Mouse (Mus musculus) CH12.LX (cell line): ENCODE data around the gene Cd164l2. TPM values are rescaled to one million over a fixed set of nuclear protein-coding genes. Genes with fewer than 3 reads are reported as not detected.

ENCODE experiments used
- DNase-seq: peaks from one replicate; pipeline ENCODE4 v3.0.0-alpha.2; 2013; ENCODE audit errors: extremely low read depth
- H3K27ac ChIP-seq: 2 replicates; pipeline ENCODE4 v1.5.1; 2012; ENCODE audit warnings: low read depth, mild to moderate bottlenecking, control low read depth, moderate library complexity; ENCODE audit not compliant: insufficient read depth
- H3K27me3 ChIP-seq: replicated peaks from 2 replicates; pipeline ENCODE3; 2012; ENCODE audit warnings: inconsistent platforms
- H3K36me3 ChIP-seq, 2 experiments: replicated peaks in 1 of 2; 2 replicates each; pipeline versions ENCODE3 to v1.6.1; 2012; ENCODE audit warnings: inconsistent platforms in 1 of 2, low read length in 1 of 2, mild to moderate bottlenecking in 1 of 2, mixed read lengths in 1 of 2, moderate library complexity in 1 of 2; ENCODE audit not compliant: control insufficient read depth in 1 of 2, insufficient read depth in 1 of 2
- H3K4me1 ChIP-seq, 2 experiments: 2 replicates each; pipeline ENCODE4 v1.6.1; 2012; ENCODE audit warnings: inconsistent platforms in 1 of 2, moderate library complexity in 1 of 2; ENCODE audit not compliant: insufficient read depth in 2 of 2, control insufficient read depth in 1 of 2
- H3K4me2 ChIP-seq: 2 replicates; pipeline ENCODE4 v1.6.1; 2012; ENCODE audit warnings: low read depth, mild to moderate bottlenecking, control low read depth; ENCODE audit not compliant: poor library complexity, insufficient read depth, severe bottlenecking
- H3K4me3 ChIP-seq, 3 experiments: fragments of 150-350 bp in 1 of 3; sonication (generic) in 1 of 3; replicated peaks in 1 of 3; 2 replicates each; pipeline versions ENCODE3 to v1.5.1; 2011 to 2012; ENCODE audit warnings: low read depth in 2 of 3, low read length in 2 of 3, mild to moderate bottlenecking in 2 of 3, moderate library complexity in 2 of 3, control low read depth in 1 of 3, improper control_type of control experiment in 1 of 3, inconsistent platforms in 1 of 3, mixed read lengths in 1 of 3; ENCODE audit not compliant: poor library complexity in 1 of 3
- H3K79me2 ChIP-seq: replicated peaks from 2 replicates; pipeline ENCODE4 v1.6.1; 2012; ENCODE audit warnings: mild to moderate bottlenecking, moderate library complexity; ENCODE audit not compliant: control insufficient read depth, poor library complexity, insufficient read depth, severe bottlenecking; ENCODE audit errors: extremely low read depth
- H3K9ac ChIP-seq: 2 replicates; pipeline ENCODE4 v1.6.1; 2012; ENCODE audit warnings: low read depth, mild to moderate bottlenecking, control low read depth, moderate library complexity; ENCODE audit not compliant: insufficient read depth
- H3K9me3 ChIP-seq: replicated peaks from 2 replicates; pipeline ENCODE3; 2012; ENCODE audit warnings: low read length, inconsistent platforms, mixed read lengths
- CTCF ChIP-seq, 2 experiments: IDR thresholded peaks in 1 of 2; conservative IDR thresholded peaks in 1 of 2; 2 replicates each; pipeline ENCODE4 v1.5.1; 2011 to 2012; ENCODE audit warnings: low read depth in 2 of 2, low read length in 2 of 2, improper control_type of control experiment in 1 of 2, inconsistent platforms in 1 of 2, mild to moderate bottlenecking in 1 of 2, moderate library complexity in 1 of 2
- ELF1 ChIP-seq: IDR thresholded peaks from 2 replicates; pipeline ENCODE4 v1.6.1; 2014; ENCODE audit warnings: low read depth, mild to moderate bottlenecking, inconsistent platforms, low read length, improper control_type of control experiment
- EP300 ChIP-seq: IDR thresholded peaks from 2 replicates; pipeline ENCODE4 v1.6.1; 2011; ENCODE audit warnings: low read length, improper control_type of control experiment
- GABPA ChIP-seq: IDR thresholded peaks from 2 replicates; pipeline ENCODE4 v1.6.1; 2012; ENCODE audit warnings: low read depth, low read length, improper control_type of control experiment, inconsistent platforms; ENCODE audit not compliant: insufficient replicate concordance
- HCFC1 ChIP-seq: IDR thresholded peaks from 2 replicates; pipeline ENCODE4 v1.6.1; 2012; ENCODE audit warnings: low read depth, mild to moderate bottlenecking, inconsistent platforms, low read length, improper control_type of control experiment
- JUND ChIP-seq: conservative IDR thresholded peaks from 2 replicates; pipeline ENCODE4 v1.6.1; 2011; ENCODE audit warnings: low read depth, low read length, improper control_type of control experiment
- MAFK ChIP-seq: IDR thresholded peaks from 2 replicates; pipeline ENCODE4 v1.6.1; 2011; ENCODE audit warnings: low read length, improper control_type of control experiment; ENCODE audit not compliant: insufficient replicate concordance
- MAZ ChIP-seq: IDR thresholded peaks from 2 replicates; pipeline ENCODE4 v1.6.1; 2012; ENCODE audit warnings: low read depth, mild to moderate bottlenecking, inconsistent platforms, low read length, improper control_type of control experiment, moderate library complexity
- MEF2A ChIP-seq: IDR thresholded peaks from 2 replicates; pipeline ENCODE4 v1.6.1; 2014; ENCODE audit warnings: low read depth, mild to moderate bottlenecking, inconsistent platforms, low read length, improper control_type of control experiment, borderline replicate concordance
- MYC ChIP-seq: IDR thresholded peaks from 2 replicates; pipeline ENCODE4 v1.6.1; 2011; ENCODE audit warnings: low read depth, mild to moderate bottlenecking, improper control_type of control experiment, low read length
- NELFE ChIP-seq: IDR thresholded peaks from 2 replicates; pipeline ENCODE4 v1.6.1; 2011; ENCODE audit warnings: low read depth, low read length, improper control_type of control experiment
- POLR2A ChIP-seq: IDR thresholded peaks from 2 replicates; pipeline ENCODE4 v1.6.1; 2011; ENCODE audit warnings: low read depth, mild to moderate bottlenecking, improper control_type of control experiment, low read length
- POLR2AphosphoS2 ChIP-seq: IDR thresholded peaks from 2 replicates; pipeline ENCODE4 v1.6.1; 2011; ENCODE audit warnings: low read depth, low read length, improper control_type of control experiment
- RAD21 ChIP-seq: IDR thresholded peaks from 2 replicates; pipeline ENCODE4 v1.6.1; 2011; ENCODE audit warnings: low read depth, mild to moderate bottlenecking, low read length, improper control_type of control experiment, moderate library complexity
- RCOR1 ChIP-seq: conservative IDR thresholded peaks from 2 replicates; pipeline ENCODE4 v1.6.1; 2012; ENCODE audit warnings: low read depth, mild to moderate bottlenecking, inconsistent platforms, low read length, improper control_type of control experiment
- SMC3 ChIP-seq: IDR thresholded peaks from 2 replicates; pipeline ENCODE4 v1.6.1; 2011; ENCODE audit warnings: low read depth, low read length, improper control_type of control experiment
- TBP ChIP-seq: conservative IDR thresholded peaks from 2 replicates; pipeline ENCODE4 v1.6.1; 2011; ENCODE audit warnings: low read depth, low read length, improper control_type of control experiment
- TCF12 ChIP-seq: IDR thresholded peaks from 2 replicates; pipeline ENCODE4 v1.6.1; 2014; ENCODE audit warnings: low read depth, mild to moderate bottlenecking, inconsistent platforms, low read length, improper control_type of control experiment
- UBTF ChIP-seq: IDR thresholded peaks from 2 replicates; pipeline ENCODE4 v1.6.1; 2012; ENCODE audit warnings: low read depth, mild to moderate bottlenecking, inconsistent platforms, low read length, improper control_type of control experiment, moderate library complexity
- USF1 ChIP-seq: IDR thresholded peaks from 2 replicates; pipeline ENCODE4 v1.6.1; 2014; ENCODE audit warnings: low read depth, mild to moderate bottlenecking, inconsistent platforms, low read length, improper control_type of control experiment
- USF2 ChIP-seq: conservative IDR thresholded peaks from 2 replicates; pipeline ENCODE4 v1.6.1; 2011; ENCODE audit warnings: low read depth, low read length, improper control_type of control experiment
- ZC3H11A ChIP-seq: IDR thresholded peaks from 2 replicates; pipeline ENCODE4 v1.6.1; 2012; ENCODE audit warnings: low read depth, mild to moderate bottlenecking, inconsistent platforms, low read length, improper control_type of control experiment
- ZKSCAN1 ChIP-seq: IDR thresholded peaks from 2 replicates; pipeline ENCODE4 v1.6.1; 2012; ENCODE audit warnings: low read depth, inconsistent platforms, low read length, improper control_type of control experiment, borderline replicate concordance
- ZMIZ1 ChIP-seq: IDR thresholded peaks from 2 replicates; pipeline ENCODE4 v1.6.1; 2012; ENCODE audit warnings: low read depth, mild to moderate bottlenecking, inconsistent platforms, low read length, improper control_type of control experiment
- dilution Hi-C: fragments of 300-500 bp; cut with MboI; formaldehyde crosslinking; loops from 2 replicates; pipeline ENCODE4 v1.14.3; 2020; ENCODE audit warnings: low sequenced_read_pairs; ENCODE audit not compliant: extremely low pct_unique_long_range_greater_than_20kb, extremely low pct_ligation_motif_present
- in situ Hi-C: fragments of 300-500 bp; cut with MboI; formaldehyde crosslinking; loops from 3 replicates; pipeline ENCODE4 v1.14.3; 2019; ENCODE audit warnings: low sequenced_read_pairs, low pct_ligation_motif_present, low pct_unique_long_range_greater_than_20kb, mixed read lengths
- polyA plus RNA-seq: library from polyadenylated mRNA; unstranded; fragments of >175 nt; gene quantifications from 2 replicates; pipeline ENCODE4 v1.2.1, GENCODE M21; 2012; ENCODE audit warnings: low read depth; ENCODE audit not compliant: insufficient read length
- total RNA-seq, 2 experiments: library from RNA; depleted of rRNA; stranded (reverse); fragments of 300-350 nt in 1 of 2; fragments of >200 nt in 1 of 2; gene quantifications; 2 replicates each; pipeline ENCODE4 v1.2.3; 2012 to 2014

Gene Cd164l2
- total and polyA plus RNA-seq, 3 experiments: not detected

- H3K4me1 ChIP-seq: peaks cover 16 to 78% of the 10 kb centered on the region in 2 experiments
- dilution Hi-C loops: no loop called here
- H3K36me3 ChIP-seq: peaks cover 3 to 30% of the 10 kb centered on the region in 2 experiments
- H3K4me2 ChIP-seq: peak overlapping the region; percentile 81
- no peak for TF ChIP-seq ZKSCAN1
- no peak for TF ChIP-seq CTCF (conservative IDR thresholded peaks at IDR 0.05 in 1 of 2, IDR thresholded peaks at IDR 0.05 in 1 of 2; ENCODE audit: low read depth in 2 of 2, low read length in 2 of 2)
- no peak for TF ChIP-seq TBP
- no peak for TF ChIP-seq JUND
- no peak for TF ChIP-seq POLR2AphosphoS2
- no peak for TF ChIP-seq RCOR1
- no peak for TF ChIP-seq MYC
- TF ChIP-seq GABPA: no peak
- no peak for TF ChIP-seq ZMIZ1
- DNase-seq: no peak
- no peaks in the 10 kb centered on the region for H3K27me3 ChIP-seq
- no peaks in the 10 kb centered on the region for H3K9me3 ChIP-seq
- peak overlapping the region; percentile 92 for H3K27ac ChIP-seq
- H3K4me3 ChIP-seq: peak overlapping the region in 1 of 3 experiments; percentile 26
- peak overlapping the region; percentile 52 for H3K9ac ChIP-seq
- in situ Hi-C loops: no loop called here
- H3K79me2 ChIP-seq: peaks cover 46% of the 10 kb centered on the region
Observed at GRCm38 (mm10) chr4:133170616-133171015, 41.3 kb upstream of the Cd164l2 start.

- Histone ChIP-seq H3K27ac (no peak overlapping the region), H3K36me3 (peaks cover 11 to 35% of the 10 kb centered on the region in 2 experiments)
- dilution Hi-C loops: no loop called here
Observed at GRCm38 (mm10) chr4:133172451-133172850, 39.5 kb upstream of the Cd164l2 start.

More at GRCm38 (mm10) chr4:133172451-133172850, 39.5 kb upstream of the Cd164l2 start:
- no peak for DNase-seq
- TF ChIP-seq MAFK: no peak
- no peak for TF ChIP-seq ZC3H11A
- no peak for TF ChIP-seq ZMIZ1
- no peak for TF ChIP-seq CTCF (conservative IDR thresholded peaks at IDR 0.05 in 1 of 2, IDR thresholded peaks at IDR 0.05 in 1 of 2; ENCODE audit: low read depth in 2 of 2, low read length in 2 of 2)
- TF ChIP-seq HCFC1: no peak
- TF ChIP-seq TCF12: no peak
- TF ChIP-seq USF2: no peak
- no peak for TF ChIP-seq USF1
- no peak for TF ChIP-seq RAD21
- TF ChIP-seq NELFE: no peak
- TF ChIP-seq JUND: no peak
- no peak for TF ChIP-seq MEF2A
- TF ChIP-seq ELF1: no peak
- no peak for TF ChIP-seq SMC3
- no peak for TF ChIP-seq POLR2A
- TF ChIP-seq MAZ: no peak
- TF ChIP-seq UBTF: no peak
- TF ChIP-seq ZKSCAN1: no peak
- TF ChIP-seq EP300: no peak
- in situ Hi-C loops: no loop called here
- no peak overlapping the region for H3K4me3 ChIP-seq
- peaks cover 16 to 83% of the 10 kb centered on the region in 2 experiments for H3K4me1 ChIP-seq
- H3K79me2 ChIP-seq: peaks cover 41% of the 10 kb centered on the region
- no peaks in the 10 kb centered on the region for H3K9me3 ChIP-seq
- no peaks in the 10 kb centered on the region for H3K27me3 ChIP-seq
- H3K9ac ChIP-seq: no peak overlapping the region
- no peak overlapping the region for H3K4me2 ChIP-seq
